8 mouse cellular contexts compared by ENCODE assay signal in genomic region chr3:96561946-96562681, GRCm38 (mm10). TPM values are rescaled to one million over a fixed set of nuclear protein-coding genes. Genes with fewer than 3 reads are reported as not detected.
DNase-seq lines count a peak whose midpoint lies in the region; ATAC-seq lines count a peak whose summit lies in the region.

No protein-coding gene starts in this region.

- peak overlapping the region; percentile 66 for H3K4me2 ChIP-seq in lung, embryonic 16.5 days (ENCODE audit: low read depth, low read length)

- peak overlapping the region; percentile 5; the same call in 1 of the 2 replicates for H3K4me3 ChIP-seq in lung, embryonic 16.5 days (ENCODE audit: low read length)

- peaks cover 34% of the 10 kb centered on the region for H3K4me1 ChIP-seq in lung, embryonic 16.5 days (replicated peaks; ENCODE audit: control insufficient read depth, insufficient read depth, low read length)

- peak; percentile 80 for DNase-seq in heart, adult 18-20 months
- DNase-seq in heart, postnatal 25 days (ENCODE audit: low spot score), result no peak
- peak; percentile 55 for DNase-seq in NIH3T3 (ENCODE audit: low read depth)
- peak; percentile 62 for DNase-seq in heart, postnatal 4 days
- DNase-seq in thymus, postnatal 14 days, result no peak
- DNase-seq in frontal cortex, postnatal 36 days (ENCODE audit: low spot score in 2 of 2), result no peak
- DNase-seq in spleen, adult 18-20 months, result no peak

- no peak for ATAC-seq in lung, embryonic 16.5 days (ENCODE audit: low read depth)

- H3K27ac ChIP-seq in lung, embryonic 16.5 days (ENCODE audit: low read length), result peak overlapping the region; percentile 42

- no peaks in the 10 kb centered on the region for H3K9me3 ChIP-seq in lung, embryonic 16.5 days (ENCODE audit: control insufficient read depth, low read length)

- WGBS in lung, embryonic 16.5 days, result 32% methylated on average over 10 of the region's 10 CpGs

- H3K9ac ChIP-seq in lung, embryonic 16.5 days (ENCODE audit: low read length), result peak overlapping the region; percentile 1; the same call in 1 of the 2 replicates

- peaks cover 19% of the 10 kb centered on the region; the same call in 1 of the 2 replicates for H3K36me3 ChIP-seq in lung, embryonic 16.5 days (ENCODE audit: control insufficient read depth, insufficient read depth, low read length)

- intact Hi-C loops in heart, postnatal 25 days (cut with DNase I), result no loop called here

- H3K27me3 ChIP-seq in lung, embryonic 16.5 days (ENCODE audit: control insufficient read depth, insufficient read depth, low read depth, low read length), result no peaks in the 10 kb centered on the region

RNA-seq across cellular contexts. Expression of gene Txnip, which starts 4.4 kb away (rescaled TPM):
- total RNA-seq in heart, adult 18-20 months (2021), result 100 to 1,000 TPM; 435 to 530 TPM
- total RNA-seq in heart, postnatal 25 days (2021), result 100 to 1,000 TPM; 341 to 607 TPM
- total RNA-seq in heart, postnatal 4 days (2021), result 100 to 1,000 TPM; 286 to 331 TPM
- 184 and 197 TPM in 2 replicates for polyA plus RNA-seq in lung, embryonic 16.5 days (2015; fragmentation: Nextera tagmentation; extraction: Ambion mirVana)

RNA-seq across cellular contexts. Expression of gene Gm16253, which starts 14.7 kb away (rescaled TPM):
- 1 to 10 TPM; 1.6 to 1.9 TPM for total RNA-seq in heart, adult 18-20 months (2021)
- total RNA-seq in heart, postnatal 25 days (2021), result 1 to 10 TPM; 1.1 to 2.1 TPM
- 1 to 10 TPM; 2.5 to 2.9 TPM for total RNA-seq in heart, postnatal 4 days (2021)
- 1.4 TPM in 2 replicates for polyA plus RNA-seq in lung, embryonic 16.5 days (2015; fragmentation: Nextera tagmentation; extraction: Ambion mirVana)

RNA-seq across cellular contexts. Expression of gene Polr3gl, which starts 31.9 kb away (rescaled TPM):
- 10 to 100 TPM; 26.7 to 30.5 TPM for total RNA-seq in heart, adult 18-20 months (2021)
- total RNA-seq in heart, postnatal 25 days (2021), result 10 to 100 TPM; 25.2 to 25.9 TPM
- total RNA-seq in heart, postnatal 4 days (2021), result 10 to 100 TPM; 20.4 to 24.0 TPM
- polyA plus RNA-seq in lung, embryonic 16.5 days (2015; fragmentation: Nextera tagmentation; extraction: Ambion mirVana), result 35.9 TPM in 2 replicates

RNA-seq across cellular contexts. Expression of gene Ankrd34a, which starts 34.3 kb away (rescaled TPM):
- total RNA-seq in heart, adult 18-20 months (2021), result 1 to 10 TPM in 1 of 2 experiments, under 1 TPM in 1; 0.59 to 1.4 TPM
- total RNA-seq in heart, postnatal 25 days (2021), result 1 to 10 TPM; 1.9 to 2.4 TPM
- total RNA-seq in heart, postnatal 4 days (2021), result 1 to 10 TPM; 1.8 to 3.1 TPM
- 1.6 and 1.9 TPM in 2 replicates for polyA plus RNA-seq in lung, embryonic 16.5 days (2015; fragmentation: Nextera tagmentation; extraction: Ambion mirVana)

RNA-seq across cellular contexts. Expression of gene Hfe2, which starts 37.1 kb away (rescaled TPM):
- 100 to 1,000 TPM; 279 to 290 TPM for total RNA-seq in heart, adult 18-20 months (2021)
- 100 to 1,000 TPM; 266 to 290 TPM for total RNA-seq in heart, postnatal 25 days (2021)
- 10 to 100 TPM; 95.6 to 97.0 TPM for total RNA-seq in heart, postnatal 4 days (2021)
- polyA plus RNA-seq in lung, embryonic 16.5 days (2015; fragmentation: Nextera tagmentation; extraction: Ambion mirVana), result 0.57 and 1.1 TPM in 2 replicates

Comparison
In these comparisons a context has a peak if more than half of its experiments do, and no peak if none do; other contexts are left out.
1. DNase-seq: peak in heart, adult 18-20 months (2 of 2), NIH3T3 (single experiment) and heart, postnatal 4 days (single experiment); none in heart, postnatal 25 days (single experiment), thymus, postnatal 14 days (single experiment), frontal cortex, postnatal 36 days (0 of 2) and spleen, adult 18-20 months (0 of 2).